Mouse (Mus musculus) cerebellum, postnatal 10 days (tissue): ENCODE data around the gene Tns1.
A peak's percentile ranks its signal among the peaks of the same experiment; 100 is the strongest.

Experiments used
- DNase-seq, 2 experiments: peaks; one replicate each; pipeline ENCODE4 v3.0.0; 2021; ENCODE audit warnings: mixed read lengths in 2 of 2

The Tns1 gene

GRCm38 (mm10) chr1:73954614-73955013 lies 169.6 kb downstream of the Tns1 start:
- no peak for DNase-seq

DNA sequence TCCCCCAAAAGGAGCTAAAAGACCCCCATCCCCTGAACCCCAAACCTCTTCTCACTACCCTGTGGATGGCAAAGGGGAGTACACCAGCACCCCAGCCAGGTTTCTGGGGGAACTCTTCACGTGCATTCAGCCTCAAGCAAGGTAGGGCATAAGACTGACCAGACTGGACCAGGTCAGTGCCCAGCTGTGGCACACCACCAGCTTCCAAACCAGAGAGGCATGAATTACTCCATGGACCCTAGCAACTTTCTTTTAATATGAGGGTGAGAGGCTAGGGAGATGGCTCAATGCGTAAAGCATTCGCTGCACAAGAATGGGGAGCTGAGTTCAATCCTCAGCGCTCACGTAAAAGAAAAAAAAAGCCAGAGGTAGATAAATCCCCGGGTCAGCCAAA lies 170.2 kb downstream of the Tns1 start:
- DNase-seq: no peak

DNA sequence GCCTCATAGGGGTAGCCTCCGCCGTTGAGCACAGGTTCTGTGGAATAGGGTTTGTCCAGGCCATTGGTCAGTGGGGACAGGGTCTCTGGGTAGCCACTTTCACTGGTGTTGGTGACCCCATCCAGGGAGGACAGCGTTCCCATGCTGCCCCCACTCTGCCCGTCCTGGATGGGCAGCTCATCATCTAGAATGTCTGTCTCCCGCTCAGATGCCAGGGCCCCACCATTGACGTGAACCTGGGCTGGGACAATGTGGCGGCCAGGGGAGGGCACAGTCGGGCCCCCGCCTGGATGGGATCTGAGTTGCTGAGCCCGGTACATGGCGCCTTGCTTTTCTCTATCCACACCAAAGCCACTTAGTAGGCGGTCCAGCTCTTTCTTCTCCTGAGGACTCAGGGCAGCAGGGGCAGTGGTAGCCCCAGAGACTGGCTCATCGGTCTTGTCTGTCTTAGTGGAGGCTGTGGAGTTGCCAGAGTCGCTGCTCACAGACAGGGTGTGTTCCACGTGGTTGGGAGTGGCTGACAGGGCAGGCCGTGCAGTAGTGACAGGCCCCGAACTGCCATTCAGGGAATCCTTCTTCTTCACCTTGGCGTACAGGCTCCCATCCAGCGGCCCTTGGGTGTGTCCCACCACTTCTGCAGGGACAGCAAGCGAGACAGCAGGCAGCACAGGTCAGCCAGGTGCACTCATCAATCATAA lies 170.8 kb downstream of the Tns1 start:
- DNase-seq: no peak

GRCm38 (mm10) chr1:73952598-73952997 lies 171.7 kb downstream of the Tns1 start:
- DNase-seq: no peak

- DNase-seq: no peak
These were observed 173.1 kb downstream of the Tns1 start for GRCm38 (mm10) chr1:73951178-73951577.

DNA sequence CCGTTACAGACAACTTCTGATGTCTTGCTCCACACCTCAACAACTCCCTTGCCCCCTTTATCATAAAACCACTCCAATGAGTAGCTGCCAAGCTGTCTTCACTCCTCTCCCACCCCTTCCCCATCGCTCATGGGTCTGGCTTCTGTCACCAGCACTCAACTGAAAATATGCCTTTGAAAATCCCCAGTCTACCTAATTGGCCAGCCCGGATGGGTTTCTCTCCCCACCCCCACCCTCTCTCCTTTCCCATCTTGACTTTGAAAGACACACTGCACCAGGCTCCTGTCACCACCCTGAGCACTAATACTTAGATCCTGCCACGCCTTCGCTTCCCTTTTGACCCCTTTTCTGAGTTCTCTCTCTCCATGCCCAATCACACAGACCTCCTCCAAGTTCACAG lies 175.5 kb downstream of the Tns1 start:
- DNase-seq: no peak

DNA sequence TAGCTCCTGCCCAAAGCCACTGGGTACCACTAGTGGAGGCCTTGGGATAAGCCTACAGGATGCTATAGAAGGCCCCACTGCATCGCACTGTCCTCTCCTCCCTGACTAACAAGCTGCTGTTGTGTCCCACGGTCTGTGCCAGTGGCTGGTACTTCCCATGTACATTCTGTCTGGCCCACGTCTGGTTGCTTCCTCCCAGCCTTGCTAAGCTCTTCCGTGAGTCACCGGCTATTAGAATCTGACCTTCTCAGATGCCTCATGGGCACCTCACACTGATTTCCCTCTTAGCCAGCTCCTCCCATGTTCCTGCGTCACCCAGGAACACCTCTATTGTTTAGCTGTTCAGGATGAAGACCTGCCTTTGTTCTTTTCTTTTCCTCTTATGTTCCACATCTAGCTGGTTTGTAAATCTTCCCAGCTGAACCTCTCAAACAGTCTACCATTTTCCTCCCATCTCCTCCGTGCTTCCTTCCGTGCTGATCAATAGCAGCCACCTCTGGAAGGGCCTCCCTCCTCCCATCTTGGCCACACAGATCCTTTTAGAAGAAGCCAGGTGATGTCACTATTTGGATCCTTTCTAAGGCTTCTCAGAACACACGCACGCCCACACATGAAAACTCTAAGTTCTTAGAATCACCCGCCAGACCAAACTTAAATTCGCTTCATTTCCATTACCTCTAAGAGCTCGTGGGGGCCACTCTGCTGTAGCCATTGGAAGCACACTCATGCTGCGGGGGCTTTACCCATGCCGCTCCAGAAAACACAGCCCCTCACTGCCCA lies 176.5 kb downstream of the Tns1 start:
- DNase-seq: no peak

DNA sequence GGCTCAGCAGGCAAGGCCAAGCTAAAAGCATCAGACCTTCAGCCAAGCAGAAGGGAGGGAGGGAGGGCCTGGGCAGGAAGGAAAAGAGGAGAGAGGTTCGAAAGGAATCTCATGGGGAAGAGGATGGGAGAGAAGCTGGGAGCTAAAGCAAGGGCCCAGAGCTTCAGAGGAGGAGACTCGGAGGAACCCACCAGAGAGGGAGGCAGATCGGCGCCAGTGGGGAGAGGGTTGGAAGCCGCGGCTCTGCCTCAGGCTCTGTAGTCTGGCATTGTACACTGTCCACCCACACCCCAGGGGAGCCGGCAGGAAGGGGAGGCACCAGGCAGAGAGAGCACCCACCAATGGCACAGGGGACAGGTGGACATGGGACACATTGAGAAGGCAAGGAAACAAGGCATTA lies 177.5 kb downstream of the Tns1 start:
- DNase-seq: no peak

- DNase-seq: peak; percentile 51 to 66
These were observed 179.9 kb downstream of the Tns1 start for GRCm38 (mm10) chr1:73944393-73944792.

DNA sequence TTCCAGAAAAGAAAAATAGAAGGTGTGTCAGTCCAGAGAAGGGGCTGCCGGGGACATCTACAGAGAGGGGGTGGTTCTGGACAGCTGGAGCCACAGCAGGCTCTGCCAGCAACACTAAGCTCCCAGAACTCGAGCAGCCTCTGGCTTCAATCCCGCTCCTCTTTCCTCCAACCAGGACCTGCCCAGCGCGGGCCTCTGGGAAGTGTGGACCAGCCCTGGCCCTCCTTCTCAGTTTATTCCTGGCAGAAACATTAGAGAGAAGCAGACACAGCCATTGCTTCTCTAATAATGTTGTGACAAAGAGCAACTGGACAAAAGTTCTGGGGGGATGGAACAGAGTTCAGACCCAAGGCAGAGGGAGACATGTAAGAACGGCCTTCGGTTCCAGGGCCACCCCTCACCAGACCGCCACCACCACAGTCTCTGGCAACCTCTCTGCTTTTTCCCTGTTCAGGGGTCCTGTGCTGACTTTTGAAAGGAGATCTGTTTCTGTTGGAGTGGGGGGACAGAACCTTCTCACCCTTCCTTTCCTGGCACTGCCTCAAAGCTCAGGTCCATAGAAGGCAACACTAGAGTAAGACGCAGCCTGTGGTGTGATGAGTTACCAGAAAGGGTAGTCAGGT lies 180.5 kb downstream of the Tns1 start:
- peak; percentile 75 to 82 for DNase-seq

- peak; percentile 53 to 54 for DNase-seq
These were observed 181.0 kb downstream of the Tns1 start for GRCm38 (mm10) chr1:73943255-73943654.

DNA sequence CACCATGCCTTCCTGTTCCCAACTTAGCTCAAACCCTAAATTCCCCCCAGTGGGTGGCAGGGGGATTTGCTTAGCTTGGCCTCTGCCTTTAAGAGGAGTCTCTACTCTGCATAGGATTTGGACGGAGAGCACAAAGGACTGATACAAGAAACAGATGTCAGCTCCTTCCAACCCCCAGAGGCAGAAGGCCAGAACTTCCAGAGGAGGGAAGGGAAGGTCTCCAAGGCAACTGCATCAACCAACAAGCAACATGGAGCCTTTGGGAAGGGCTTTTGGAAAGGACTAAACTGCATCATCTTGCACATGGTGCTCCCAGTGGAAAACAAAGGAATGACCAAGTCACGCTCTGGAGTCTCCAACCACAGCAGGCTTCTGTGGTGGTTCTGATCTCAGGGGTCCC lies 182.0 kb downstream of the Tns1 start:
- peak; percentile 52 to 55 for DNase-seq

DNA sequence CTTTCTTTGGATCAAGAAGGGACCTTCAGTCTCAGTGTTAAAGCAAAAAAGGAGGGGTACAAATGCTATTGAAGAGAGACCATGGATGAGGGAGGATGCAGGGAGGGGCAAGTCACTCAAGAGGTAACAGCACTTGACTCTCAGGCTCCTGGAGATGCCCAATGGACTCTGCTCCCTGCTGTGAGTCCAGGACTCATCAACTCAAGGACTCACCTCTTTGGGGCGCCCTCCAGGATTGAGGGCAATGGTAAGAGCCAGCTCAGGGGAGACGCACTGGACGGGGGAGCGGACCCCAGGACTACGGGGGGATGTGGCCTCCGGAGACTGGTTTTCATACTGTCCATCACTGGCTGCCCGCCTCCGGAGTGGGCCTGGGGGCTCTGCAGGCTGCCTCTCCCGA lies 182.6 kb downstream of the Tns1 start:
- no peak for DNase-seq

- no peak for DNase-seq
These were observed 183.6 kb downstream of the Tns1 start for GRCm38 (mm10) chr1:73940491-73941204.

- no peak for DNase-seq
These were observed 185.7 kb downstream of the Tns1 start for GRCm38 (mm10) chr1:73938597-73938996.

GRCm38 (mm10) chr1:73937805-73938204 lies 186.4 kb downstream of the Tns1 start:
- no peak for DNase-seq

GRCm38 (mm10) chr1:73936537-73936936 lies 187.7 kb downstream of the Tns1 start:
- DNase-seq: no peak

GRCm38 (mm10) chr1:73935442-73936080 lies 188.7 kb downstream of the Tns1 start:
- no peak for DNase-seq

GRCm38 (mm10) chr1:73933146-73933490 lies 191.1 kb downstream of the Tns1 start:
- no peak for DNase-seq

DNA sequence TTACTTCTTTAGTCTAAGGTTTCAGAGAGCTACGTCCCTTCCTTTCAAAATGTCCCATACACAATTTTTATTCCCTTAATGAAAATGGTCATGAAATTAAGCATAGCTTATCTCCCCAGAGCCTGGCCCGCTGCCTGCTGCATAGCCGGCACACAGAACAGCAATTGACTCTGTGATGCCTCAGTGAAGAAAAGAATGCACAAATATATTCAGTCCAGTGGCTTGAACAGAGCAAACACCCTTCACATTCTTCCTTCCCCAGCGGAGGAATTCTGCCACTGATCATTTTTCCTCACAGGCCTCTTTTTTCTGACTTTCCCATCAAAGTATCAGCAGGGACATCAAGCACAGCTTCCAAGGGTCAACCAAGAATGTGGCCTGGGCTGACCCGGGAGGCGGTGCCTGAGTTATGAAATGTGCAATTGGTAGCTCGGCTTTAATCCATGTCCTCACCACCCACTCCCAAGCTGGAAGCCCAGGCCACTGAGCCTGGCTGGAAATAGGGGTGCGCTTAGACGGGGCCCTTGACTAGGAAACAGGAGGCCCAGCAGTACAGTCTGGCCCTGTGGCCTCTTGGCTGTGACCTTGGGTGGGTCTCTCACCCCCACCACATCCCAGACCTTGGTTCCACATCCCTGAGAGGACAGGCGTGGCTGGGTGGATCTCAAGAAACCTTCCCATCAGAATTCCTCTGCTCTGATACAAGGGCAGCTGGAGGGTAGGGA lies 191.7 kb downstream of the Tns1 start:
- no peak for DNase-seq

GRCm38 (mm10) chr1:73931851-73932250 lies 192.4 kb downstream of the Tns1 start:
- peak in 1 of 2 experiments; percentile 40 for DNase-seq
